Mouse (Mus musculus) kidney, embryonic 16.5 days (tissue): Measurements from ENCODE around the gene Rxfp2. TPM values are rescaled to one million over a fixed set of nuclear protein-coding genes. Genes with fewer than 3 reads are reported as not detected.

Experiments
- ATAC-seq: fragments of 200-750 bp; cut with Nextera tagmentation; 2 replicates; pipeline ENCODE4 v1.8.0; 2017; ENCODE audit warnings: moderate TSS enrichment; ENCODE audit not compliant: low FRiP score, low TSS enrichment
- H3K27ac ChIP-seq: fragments of 300-500 bp; sonication (generic); 2 replicates; pipeline ENCODE4 v1.5.1; 2014; ENCODE audit warnings: low read length
- H3K27me3 ChIP-seq: fragments of 300-500 bp; sonication (generic); 2 replicates; pipeline ENCODE4 v1.6.1; 2014; ENCODE audit warnings: low read length, control low read depth, mixed read lengths; ENCODE audit not compliant: insufficient read depth
- H3K36me3 ChIP-seq: fragments of 300-500 bp; sonication (generic); 2 replicates; pipeline ENCODE4 v1.6.1; 2014; ENCODE audit warnings: low read length, control low read depth, mixed read lengths; ENCODE audit not compliant: insufficient read depth
- H3K4me1 ChIP-seq: fragments of 300-500 bp; sonication (generic); 2 replicates; pipeline ENCODE4 v1.6.1; 2014; ENCODE audit warnings: low read length, control low read depth, mixed read lengths; ENCODE audit not compliant: insufficient read depth
- H3K4me2 ChIP-seq: fragments of 300-500 bp; sonication (generic); replicated peaks from 2 replicates; pipeline ENCODE4 v1.6.1; 2014; ENCODE audit warnings: low read depth, low read length
- H3K4me3 ChIP-seq: fragments of 300-500 bp; sonication (generic); 2 replicates; pipeline ENCODE4 v1.5.1; 2014; ENCODE audit warnings: mild to moderate bottlenecking, low read length
- H3K9ac ChIP-seq: fragments of 300-500 bp; sonication (generic); replicated peaks from 2 replicates; pipeline ENCODE4 v1.6.1; 2014; ENCODE audit warnings: low read length
- H3K9me3 ChIP-seq: fragments of 300-500 bp; sonication (generic); 2 replicates; pipeline ENCODE4 v1.6.1; 2016; ENCODE audit warnings: low read length, control low read depth
- WGBS: fragments of 180-500 bp; shearing (Covaris S2); extraction: QIAGEN DNeasy Blood & Tissue Kit; methylation state at CpG from one replicate; pipeline ENCODE4 v1.1.7; 2014; 5-methylcytosine and 5-hydroxymethylcytosine counted together
- polyA plus RNA-seq: library from polyadenylated mRNA; unstranded; fragments of >200 nt; fragmentation: Nextera tagmentation; extraction: Ambion mirVana; gene quantifications from 2 replicates; pipeline ENCODE4 v1.2.1, GENCODE M21; 2015

Rxfp2 gene
- polyA plus RNA-seq, 1 experiment from 2014 or later, result 3.2 TPM

- H3K27ac ChIP-seq, result no peak overlapping the region
- no peak overlapping the region for H3K4me2 ChIP-seq
- no peak overlapping the region for H3K4me3 ChIP-seq
- H3K27me3 ChIP-seq, result no peaks in the 10 kb centered on the region
- H3K9me3 ChIP-seq, result peaks cover 4% of the 10 kb centered on the region; the same call in 1 of the 2 replicates
- 88% methylated on average over 1 of the region's 1 CpGs for WGBS
- H3K9ac ChIP-seq, result no peak overlapping the region
- ATAC-seq, result no peak
- no peaks in the 10 kb centered on the region for H3K36me3 ChIP-seq
- H3K4me1 ChIP-seq, result peaks cover 6% of the 10 kb centered on the region
Measured at GRCm38 (mm10) chr5:150055322-150055721, 36.8 kb downstream of the Rxfp2 start.

DNA sequence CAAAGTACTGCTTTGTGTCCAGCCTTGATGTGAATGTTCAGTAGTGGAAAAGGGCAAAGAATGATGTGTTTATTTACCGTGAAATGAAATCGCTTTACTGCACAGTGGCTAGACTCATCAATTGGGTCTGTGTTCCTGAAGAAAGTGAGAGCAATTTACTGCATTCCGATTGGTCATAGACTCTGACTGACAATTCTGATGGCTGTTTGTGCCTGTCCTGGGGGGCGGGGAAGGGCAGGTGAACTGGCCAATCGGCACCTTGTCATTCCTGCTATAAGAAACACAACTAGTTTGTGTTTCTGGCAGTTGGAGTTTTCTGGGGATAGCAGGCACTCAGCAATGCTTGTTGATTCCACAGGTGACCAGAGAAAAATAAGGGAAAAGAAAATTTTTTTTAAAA, 37.6 kb downstream of the Rxfp2 start:
- H3K27me3 ChIP-seq, result no peaks in the 10 kb centered on the region
- peaks cover 5% of the 10 kb centered on the region for H3K4me1 ChIP-seq
- no peak overlapping the region for H3K27ac ChIP-seq
- 0 out of 2 replicates have a peak overlapping the region, but pooled peaks have one; percentile 20 for H3K4me2 ChIP-seq
- no peaks in the 10 kb centered on the region for H3K36me3 ChIP-seq
- peak; percentile 72; the same call in 1 of the 2 replicates for ATAC-seq
- 52% methylated on average over 5 of the region's 5 CpGs for WGBS
- H3K9me3 ChIP-seq, result peaks cover 8% of the 10 kb centered on the region; the same call in 1 of the 2 replicates
- no peak overlapping the region for H3K4me3 ChIP-seq
- no peak overlapping the region for H3K9ac ChIP-seq

GRCm38 (mm10) chr5:150058845-150059244, 40.4 kb downstream of the Rxfp2 start:
- Histone ChIP-seq H3K27me3 (no peaks in the 10 kb centered on the region), H3K9ac (no peak overlapping the region), H3K36me3 (no peaks in the 10 kb centered on the region), H3K27ac (no peak overlapping the region), H3K4me3 (no peak overlapping the region), H3K4me2 (no peak overlapping the region), H3K9me3 (peaks cover 9% of the 10 kb centered on the region; the same call in 1 of the 2 replicates), H3K4me1 (no peaks in the 10 kb centered on the region; the same call in 1 of the 2 replicates)
- WGBS, result 88% methylated on average over 5 of the region's 5 CpGs
- ATAC-seq, result no peak

GRCm38 (mm10) chr5:150059466-150059865, 41.0 kb downstream of the Rxfp2 start:
- Histone ChIP-seq H3K4me3 (no peak overlapping the region), H3K27ac (no peak overlapping the region), H3K4me2 (no peak overlapping the region), H3K36me3 (no peaks in the 10 kb centered on the region), H3K9me3 (peaks cover 9% of the 10 kb centered on the region; the same call in 1 of the 2 replicates), H3K9ac (no peak overlapping the region), H3K4me1 (no peaks in the 10 kb centered on the region; the same call in 1 of the 2 replicates), H3K27me3 (no peaks in the 10 kb centered on the region)
- no peak for ATAC-seq
- whole genome bisulfite sequencing, result 82% methylated on average over 9 of the region's 9 CpGs

DNA sequence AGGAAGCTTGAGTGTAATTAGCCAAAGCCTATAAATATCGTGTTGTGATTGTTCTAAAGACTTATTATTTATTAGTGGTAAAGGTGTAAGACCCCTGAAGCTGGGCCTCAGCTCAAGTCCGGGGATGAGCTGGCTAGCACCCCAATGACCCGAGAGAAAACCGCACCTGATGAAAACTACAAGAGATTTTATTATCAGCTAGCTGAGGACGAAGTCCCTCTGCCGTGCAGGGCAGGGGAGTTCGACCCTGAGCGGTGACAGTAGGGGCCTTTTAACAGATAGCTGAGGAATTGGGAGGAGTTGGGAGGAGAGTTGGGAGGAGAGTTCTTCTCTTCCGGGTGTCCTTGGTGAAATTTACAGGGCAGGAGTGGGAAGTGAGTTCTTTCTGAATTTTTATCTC, 42.6 kb downstream of the Rxfp2 start:
- H3K4me2 ChIP-seq, result no peak overlapping the region
- 75% methylated on average over 9 of the region's 9 CpGs for WGBS
- no peak for ATAC-seq

DNA sequence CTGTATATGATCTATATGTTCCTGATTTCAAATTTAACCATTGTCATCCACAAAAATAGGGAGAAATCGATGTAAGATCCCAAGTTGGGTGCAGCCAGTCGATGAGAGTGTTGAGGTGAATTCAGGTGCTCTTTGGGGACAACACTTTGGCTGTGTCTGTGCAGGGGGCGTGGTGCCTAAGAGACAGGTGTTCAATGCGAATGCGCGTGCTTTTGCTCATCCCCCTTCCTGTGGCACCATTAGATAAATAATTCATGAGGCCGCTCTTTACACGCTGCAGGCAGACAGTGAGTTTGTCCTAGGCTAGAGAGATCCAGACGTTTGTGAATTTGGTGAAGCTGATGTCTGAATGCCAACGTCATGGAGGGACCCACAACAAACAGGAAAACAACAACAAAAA, 45.8 kb downstream of the Rxfp2 start:
- Histone ChIP-seq H3K4me1 (no peaks in the 10 kb centered on the region), H3K27ac (no peak overlapping the region)
- 74% methylated on average over 10 of the region's 10 CpGs for WGBS

More for the DNA sequence above, 42.6 kb downstream of the Rxfp2 start:
- no peaks in the 10 kb centered on the region for H3K36me3 ChIP-seq
- H3K9ac ChIP-seq, result no peak overlapping the region
- no peaks in the 10 kb centered on the region for H3K27me3 ChIP-seq
- H3K27ac ChIP-seq, result no peak overlapping the region
- no peaks in the 10 kb centered on the region; the same call in 1 of the 2 replicates for H3K4me1 ChIP-seq
- H3K9me3 ChIP-seq, result peaks cover 9% of the 10 kb centered on the region; the same call in 1 of the 2 replicates
- no peak overlapping the region for H3K4me3 ChIP-seq

DNA sequence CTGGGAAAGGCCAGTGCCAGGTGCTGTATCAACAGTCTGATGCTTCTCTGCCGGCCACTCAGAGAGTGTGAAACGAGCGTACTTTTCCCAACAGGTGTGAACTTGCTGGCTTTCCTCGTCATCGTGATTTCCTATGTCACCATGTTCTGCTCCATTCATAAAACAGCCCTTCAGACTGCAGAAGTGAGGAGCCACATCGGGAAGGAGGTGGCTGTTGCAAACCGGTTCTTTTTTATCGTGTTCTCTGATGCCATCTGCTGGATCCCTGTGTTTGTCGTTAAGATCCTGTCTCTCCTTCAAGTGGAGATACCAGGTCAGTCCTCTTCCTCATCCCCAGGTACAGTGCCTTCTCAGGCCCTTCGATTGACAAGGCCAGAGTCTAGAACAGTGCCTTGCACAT, 51.6 kb downstream of the Rxfp2 start:
- H3K27ac ChIP-seq, result no peak overlapping the region
- H3K4me2 ChIP-seq, result peak overlapping the region; percentile 43
- H3K9ac ChIP-seq, result no peak overlapping the region
- WGBS, result 19% methylated on average over 10 of the region's 10 CpGs
- no peak for ATAC-seq
- no peaks in the 10 kb centered on the region for H3K9me3 ChIP-seq
- H3K27me3 ChIP-seq, result no peaks in the 10 kb centered on the region
- no peaks in the 10 kb centered on the region for H3K36me3 ChIP-seq
- H3K4me3 ChIP-seq, result no peak overlapping the region
- H3K4me1 ChIP-seq, result 0 out of 2 replicates have a peak, but pooled peaks cover 2% of the 10 kb centered on the region

More for the DNA sequence above, 45.8 kb downstream of the Rxfp2 start:
- no peak overlapping the region for H3K4me3 ChIP-seq
- H3K9me3 ChIP-seq, result peaks cover 5% of the 10 kb centered on the region; the same call in 1 of the 2 replicates
- no peak for ATAC-seq
- no peaks in the 10 kb centered on the region for H3K27me3 ChIP-seq
- no peak overlapping the region for H3K4me2 ChIP-seq
- H3K36me3 ChIP-seq, result no peaks in the 10 kb centered on the region
- no peak overlapping the region for H3K9ac ChIP-seq

GRCm38 (mm10) chr5:150071738-150072137, 53.3 kb downstream of the Rxfp2 start:
- no peak overlapping the region for H3K27ac ChIP-seq
- H3K9ac ChIP-seq, result no peak overlapping the region
- H3K36me3 ChIP-seq, result no peaks in the 10 kb centered on the region
- 0 out of 2 replicates have a peak, but pooled peaks cover 2% of the 10 kb centered on the region for H3K4me1 ChIP-seq
- no peak overlapping the region for H3K4me2 ChIP-seq
- H3K4me3 ChIP-seq, result no peak overlapping the region
- H3K9me3 ChIP-seq, result no peaks in the 10 kb centered on the region
- H3K27me3 ChIP-seq, result no peaks in the 10 kb centered on the region
- no peak for ATAC-seq

GRCm38 (mm10) chr5:150079866-150080797, 61.7 kb downstream of the Rxfp2 start:
- WGBS, result 32% methylated on average over 12 of the region's 12 CpGs

DNA sequence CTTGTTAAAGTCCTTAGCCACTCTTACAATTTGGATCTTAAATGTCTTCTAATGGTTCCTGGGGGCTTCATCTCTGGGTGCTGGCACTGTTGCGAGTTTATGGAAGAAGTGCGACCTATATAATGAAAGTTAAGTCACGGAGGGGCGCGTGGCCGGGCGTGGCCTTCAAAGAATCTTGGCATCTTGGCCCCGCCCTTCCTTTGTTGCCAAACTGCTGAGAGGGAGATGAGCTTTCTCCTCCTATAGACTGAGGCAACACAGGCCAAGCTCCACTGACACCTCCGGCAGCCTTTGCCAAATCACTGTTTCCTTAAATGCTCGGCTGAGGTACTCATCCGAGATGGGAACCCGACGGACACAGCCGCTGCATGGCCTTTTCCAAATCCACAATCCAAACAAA, 64.2 kb downstream of the Rxfp2 start:
- H3K36me3 ChIP-seq, result no peaks in the 10 kb centered on the region

More at GRCm38 (mm10) chr5:150079866-150080797, 61.7 kb downstream of the Rxfp2 start:
- Histone ChIP-seq H3K36me3 (no peaks in the 10 kb centered on the region), H3K9ac (no peak overlapping the region), H3K27me3 (no peaks in the 10 kb centered on the region), H3K4me2 (peak overlapping the region; percentile 34), H3K4me3 (no peak overlapping the region), H3K9me3 (no peaks in the 10 kb centered on the region), H3K27ac (no peak overlapping the region), H3K4me1 (0 out of 2 replicates have a peak, but pooled peaks cover 3% of the 10 kb centered on the region)
- peak; percentile 80 for ATAC-seq

More for the DNA sequence above, 64.2 kb downstream of the Rxfp2 start:
- WGBS, result 87% methylated on average over 14 of the region's 14 CpGs
- no peaks in the 10 kb centered on the region for H3K27me3 ChIP-seq
- ATAC-seq, result no peak
- H3K4me3 ChIP-seq, result no peak overlapping the region
- H3K9me3 ChIP-seq, result no peaks in the 10 kb centered on the region
- H3K4me2 ChIP-seq, result no peak overlapping the region
- H3K27ac ChIP-seq, result no peak overlapping the region
- H3K4me1 ChIP-seq, result 0 out of 2 replicates have a peak, but pooled peaks cover 3% of the 10 kb centered on the region
- no peak overlapping the region for H3K9ac ChIP-seq
